Mouse (Mus musculus): Measurements from ENCODE around the gene Erbb4.

- TF ChIP-seq GATA1 (IDR thresholded peaks at IDR 0.05; ENCODE audit: low read length) (no peak), TAL1 (IDR thresholded peaks at IDR 0.05; ENCODE audit: low read length) (no peak)
Measured at GRCm38 (mm10) chr1:68105834-68106542, 1001.9 kb downstream of the Erbb4 start.

Measured in erythroblast, embryonic 14.5 days (primary cell).